Mouse (Mus musculus): ENCODE measurements at regions not wholly inside any gene's neighbourhood (a gene's known extent, or its start where the extent isn't known, plus 50 kb on each side); places are given as distances from the start of the nearest gene placed in this dataset.

DNA sequence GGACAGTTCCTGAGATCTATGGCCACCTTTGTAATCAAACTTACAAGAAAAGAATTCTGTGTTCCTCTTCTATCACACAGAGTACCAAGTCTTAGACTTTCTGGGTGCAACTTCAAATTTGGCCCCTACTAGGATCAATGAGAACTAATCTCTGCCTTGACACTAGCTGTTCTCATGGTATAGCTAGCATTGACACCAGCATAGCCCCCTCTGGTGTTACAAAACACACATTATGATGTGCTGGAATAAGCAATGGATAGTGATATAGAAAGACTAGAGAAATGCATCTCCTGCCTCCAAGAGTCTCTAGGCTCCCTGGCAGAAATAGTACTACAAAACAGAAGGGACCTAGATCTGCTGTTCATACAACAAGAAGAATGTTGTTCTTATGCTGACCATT is 566.6 kb upstream of the Vrk2 start:
- H3K27me3 ChIP-seq (ENCODE audit: control insufficient read depth in 1 of 2, insufficient read depth in 2 of 2, low read length in 2 of 2), result no peaks in the 10 kb centered on the region
- no peaks in the 10 kb centered on the region for H3K79me2 ChIP-seq (ENCODE audit: control insufficient read depth, insufficient read depth, low read length, poor library complexity)
- no peaks in the 10 kb centered on the region for H3K9me3 ChIP-seq (replicated peaks; ENCODE audit: insufficient read depth, low read length)
- no peaks in the 10 kb centered on the region for H3K36me3 ChIP-seq (ENCODE audit: control insufficient read depth in 1 of 2, insufficient read depth in 2 of 2, low read length in 2 of 2)
- H3K9ac ChIP-seq (ENCODE audit: control insufficient read depth, low read depth, low read length, poor library complexity, severe bottlenecking), result no peak overlapping the region
- H3K4me1 ChIP-seq (ENCODE audit: control insufficient read depth in 1 of 2, insufficient read depth in 2 of 2, low read length in 2 of 2), result no peaks in the 10 kb centered on the region
- no peak overlapping the region for H3K4me3 ChIP-seq (ENCODE audit: control insufficient read depth in 1 of 2, insufficient read depth in 1 of 2, low read depth in 2 of 2, low read length in 2 of 2)
- DNase-seq (ENCODE audit: low read depth, low spot score), result no peak
- H3K27ac ChIP-seq (ENCODE audit: control insufficient read depth, low read depth, low read length), result no peak overlapping the region
- TF ChIP-seq CHD1 (IDR thresholded peaks at IDR 0.05; ENCODE audit: low read depth, low read length) (no peak), SIN3A (IDR thresholded peaks at IDR 0.05; ENCODE audit: low read length) (no peak), HCFC1 (IDR thresholded peaks at IDR 0.05; ENCODE audit: low read depth, low read length) (no peak)
